Mouse (Mus musculus): ENCODE data around the gene Cby1. TPM values are rescaled to one million over a fixed set of nuclear protein-coding genes. Genes with fewer than 3 reads are reported as not detected.

Gene Cby1
- polyA plus RNA-seq, 1 experiment from 2014 or later, result 94.3 TPM

Other genes starting within 250 kb of the Cby1 start
- 229 and 234 TPM in 2 replicates for gene Csnk1e, start 203.6 kb upstream of the Cby1 start, polyA plus RNA-seq (2015; fragmentation: Nextera tagmentation; extraction: Ambion mirVana)
- gene Kcnj4, start 154.0 kb upstream of the Cby1 start, polyA plus RNA-seq (2015; fragmentation: Nextera tagmentation; extraction: Ambion mirVana), result not detected in 2 replicates
- 12.0 and 13.1 TPM in 2 replicates for gene Kdelr3, start 142.8 kb upstream of the Cby1 start, polyA plus RNA-seq (2015; fragmentation: Nextera tagmentation; extraction: Ambion mirVana)
- 47.2 and 53.9 TPM in 2 replicates for gene Ddx17, start 112.5 kb upstream of the Cby1 start, polyA plus RNA-seq (2015; fragmentation: Nextera tagmentation; extraction: Ambion mirVana)
- gene Dmc1, start 54.1 kb upstream of the Cby1 start, polyA plus RNA-seq (2015; fragmentation: Nextera tagmentation; extraction: Ambion mirVana), result 0.49 and 1.0 TPM in 2 replicates
- 4.5 and 4.9 TPM in 2 replicates for gene Fam227a, start 243 bp upstream of the Cby1 start, polyA plus RNA-seq (2015; fragmentation: Nextera tagmentation; extraction: Ambion mirVana)
- 224 and 236 TPM in 2 replicates for gene Tomm22, start 11.7 kb downstream of the Cby1 start, polyA plus RNA-seq (2015; fragmentation: Nextera tagmentation; extraction: Ambion mirVana)
- 23.2 and 24.5 TPM in 2 replicates for gene Josd1, start 28.7 kb downstream of the Cby1 start, polyA plus RNA-seq (2015; fragmentation: Nextera tagmentation; extraction: Ambion mirVana)
- 49.4 and 50.1 TPM in 2 replicates for gene Gtpbp1, start 31.6 kb downstream of the Cby1 start, polyA plus RNA-seq (2015; fragmentation: Nextera tagmentation; extraction: Ambion mirVana)
- gene Sun2, start 83.3 kb downstream of the Cby1 start, polyA plus RNA-seq (2015; fragmentation: Nextera tagmentation; extraction: Ambion mirVana), result 6.4 and 7.2 TPM in 2 replicates
- 68.7 and 69.6 TPM in 2 replicates for gene Dnal4, start 118.7 kb downstream of the Cby1 start, polyA plus RNA-seq (2015; fragmentation: Nextera tagmentation; extraction: Ambion mirVana)
- gene Nptxr, start 145.6 kb downstream of the Cby1 start, polyA plus RNA-seq (2015; fragmentation: Nextera tagmentation; extraction: Ambion mirVana), result 49.9 and 61.3 TPM in 2 replicates
- 0.44 TPM in 1 of 2 replicates, not detected in the other for gene Npcd, start 175.0 kb downstream of the Cby1 start, polyA plus RNA-seq (2015; fragmentation: Nextera tagmentation; extraction: Ambion mirVana)
- gene Cbx6, start 175.5 kb downstream of the Cby1 start, polyA plus RNA-seq (2015; fragmentation: Nextera tagmentation; extraction: Ambion mirVana), result 60.8 and 64.5 TPM in 2 replicates
- gene Apobec3, start 232.5 kb downstream of the Cby1 start, polyA plus RNA-seq (2015; fragmentation: Nextera tagmentation; extraction: Ambion mirVana), result 4.3 and 5.7 TPM in 2 replicates

All from hindbrain, embryonic 15.5 days (tissue).